ENCODE assay signal across 15 mouse cellular contexts in the genomic region with DNA sequence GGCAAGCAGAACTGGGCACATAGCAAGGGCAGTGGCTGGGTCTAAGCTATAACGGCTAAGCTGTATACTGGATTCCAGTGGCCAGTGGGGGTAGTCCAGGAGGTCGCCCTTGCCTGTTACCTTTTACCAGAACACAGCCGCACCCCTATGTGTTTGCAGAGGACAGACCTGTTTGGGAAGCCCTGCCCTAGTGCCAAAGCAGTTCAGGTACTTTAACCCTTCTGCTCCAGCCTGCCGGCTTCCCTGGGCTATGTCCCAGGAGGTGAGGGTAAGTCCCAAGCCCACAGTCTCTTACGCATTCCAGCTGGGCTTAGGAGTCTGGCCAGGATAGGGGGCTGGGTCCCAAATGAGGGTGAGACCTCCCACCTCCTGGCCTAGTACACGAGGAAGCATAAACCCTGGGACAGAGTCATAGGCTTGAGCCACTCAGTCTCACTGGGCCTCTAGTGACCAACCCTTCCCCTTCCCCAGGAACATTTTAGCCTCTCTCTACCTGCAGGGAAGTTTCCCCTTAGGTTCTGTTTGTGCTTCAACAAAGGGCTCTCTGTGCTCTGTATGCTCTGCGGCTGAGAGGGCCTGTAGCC. TPM values are rescaled to one million over a fixed set of nuclear protein-coding genes. Genes with fewer than 3 reads are reported as not detected.
DNase-seq lines count a peak whose midpoint lies in the region; ATAC-seq and TF ChIP-seq lines count a peak whose summit lies in the region.
"Had no signal": no experiment of that assay in that cellular context is flagged by ENCODE, and none has a peak within 500 bp of the region (broad histone marks: within the 10 kb centered on the region; RNA-seq: fewer than 3 reads in every experiment).

No protein-coding gene starts in this region.

- H3K9ac ChIP-seq in heart, embryonic 16.5 days (ENCODE audit: low read length), result no peak overlapping the region
- no peak overlapping the region for H3K9ac ChIP-seq in lung, postnatal 0 days (replicated peaks; ENCODE audit: low read depth)
- no peak overlapping the region for H3K9ac ChIP-seq in intestine, postnatal 0 days (ENCODE audit: low read depth, low read length)

- no peak for TF ChIP-seq CTCF in lung, postnatal 0 days (IDR thresholded peaks at IDR 0.05)
- no peak for TF ChIP-seq CTCF in intestine, postnatal 0 days (IDR thresholded peaks at IDR 0.05; ENCODE audit: low read depth)
- no peak for TF ChIP-seq CTCF in small intestine, adult 2 months (IDR thresholded peaks at IDR 0.05; ENCODE audit: extremely low read depth, insufficient read length, insufficient replicate concordance, low read depth, low read length)

- no peaks in the 10 kb centered on the region for H3K27me3 ChIP-seq in heart, embryonic 16.5 days (ENCODE audit: control insufficient read depth, insufficient read depth, low read length)
- no peaks in the 10 kb centered on the region for H3K27me3 ChIP-seq in lung, postnatal 0 days (replicated peaks; ENCODE audit: insufficient read depth, low read length)
- no peaks in the 10 kb centered on the region for H3K27me3 ChIP-seq in intestine, postnatal 0 days (replicated peaks; ENCODE audit: control insufficient read depth, insufficient read depth, low read length)
- H3K27me3 ChIP-seq in small intestine, adult 2 months (ENCODE audit: control insufficient read depth, insufficient read depth, low read length), result no peaks in the 10 kb centered on the region

- no peak for DNase-seq in heart, adult 8-10 months (ENCODE audit: low spot score)
- DNase-seq in lung, postnatal 0 days (ENCODE audit: low spot score), result no peak
- DNase-seq in lung, postnatal 10 days, result no peak
- no peak for DNase-seq in layer of hippocampus, postnatal 25 days (ENCODE audit: extremely low spot score in 1 of 2, low spot score in 1 of 2)
- DNase-seq in frontal cortex, postnatal 36 days (ENCODE audit: low spot score in 2 of 2), result no peak
- DNase-seq: adrenal gland, postnatal 10 days; cerebellum, adult 18-20 months; right cerebral cortex, postnatal 4 days; thymus, postnatal 14 days had no signal

- no peak overlapping the region for H3K4me2 ChIP-seq in heart, embryonic 16.5 days (ENCODE audit: low read depth, low read length)
- H3K4me2 ChIP-seq in lung, postnatal 0 days (replicated peaks; ENCODE audit: low read depth, low read length), result no peak overlapping the region
- no peak overlapping the region for H3K4me2 ChIP-seq in intestine, postnatal 0 days (replicated peaks; ENCODE audit: low read depth)

- ATAC-seq in heart, embryonic 16.5 days (replicated peaks; ENCODE audit: extremely low read depth, insufficient read depth, low FRiP score), result no peak
- no peak for ATAC-seq in lung, postnatal 0 days
- peak; percentile 3; the same call in 1 of the 2 replicates for ATAC-seq in intestine, postnatal 0 days
- ATAC-seq: CD4-positive, CD25-positive, alpha-beta regulatory T cell, adult 4 months; hindbrain, postnatal 0 days had no signal

- 64% methylated on average over 7 of the region's 7 CpGs for WGBS in heart, embryonic 16.5 days
- WGBS in lung, postnatal 0 days, result 47% methylated on average over 7 of the region's 7 CpGs
- 39% methylated on average over 7 of the region's 7 CpGs for WGBS in intestine, postnatal 0 days
- 28% methylated on average over 7 of the region's 7 CpGs for WGBS in small intestine, adult 2 months

- 0 out of 2 replicates have a peak overlapping the region, but pooled peaks have one; percentile 3 for H3K27ac ChIP-seq in heart, embryonic 16.5 days (ENCODE audit: low read length)
- 0 out of 2 replicates have a peak overlapping the region, but pooled peaks have one; percentile 26 for H3K27ac ChIP-seq in lung, postnatal 0 days (ENCODE audit: low read length)
- H3K27ac ChIP-seq in intestine, postnatal 0 days (ENCODE audit: low read depth, low read length), result no peak overlapping the region
- H3K27ac ChIP-seq in small intestine, adult 2 months (ENCODE audit: insufficient read depth, low read depth, low read length), result peak overlapping the region; percentile 57
- H3K27ac ChIP-seq: hindbrain, postnatal 0 days had no signal

- H3K4me1 ChIP-seq in heart, embryonic 16.5 days (ENCODE audit: control insufficient read depth, insufficient read depth, low read length), result peaks cover 31% of the 10 kb centered on the region
- peaks cover 10% of the 10 kb centered on the region; the same call in 1 of the 2 replicates for H3K4me1 ChIP-seq in lung, postnatal 0 days (ENCODE audit: insufficient read depth, low read depth, low read length)
- H3K4me1 ChIP-seq in intestine, postnatal 0 days (replicated peaks; ENCODE audit: control insufficient read depth, insufficient read depth, low read length), result peaks cover 10% of the 10 kb centered on the region
- H3K4me1 ChIP-seq in small intestine, adult 2 months (ENCODE audit: control insufficient read depth, insufficient read depth, insufficient read length, low read length), result peaks cover 34% of the 10 kb centered on the region

- peaks cover 17% of the 10 kb centered on the region for H3K36me3 ChIP-seq in heart, embryonic 16.5 days (ENCODE audit: control insufficient read depth, insufficient read depth)
- H3K36me3 ChIP-seq in lung, postnatal 0 days (ENCODE audit: insufficient read depth, low read length), result peaks cover 30% of the 10 kb centered on the region; the same call in 1 of the 2 replicates
- H3K36me3 ChIP-seq in intestine, postnatal 0 days (ENCODE audit: control insufficient read depth, insufficient read depth), result peaks cover 56% of the 10 kb centered on the region
- H3K36me3 ChIP-seq in small intestine, adult 2 months (ENCODE audit: control insufficient read depth, insufficient read depth, low read length), result peaks cover 33% of the 10 kb centered on the region

- TF ChIP-seq EP300 in lung, postnatal 0 days (IDR thresholded peaks at IDR 0.05), result no peak

- no peak overlapping the region for H3K4me3 ChIP-seq in heart, embryonic 16.5 days (ENCODE audit: low read length)
- H3K4me3 ChIP-seq in lung, postnatal 0 days (ENCODE audit: low read depth, low read length), result no peak overlapping the region
- H3K4me3 ChIP-seq in intestine, postnatal 0 days (ENCODE audit: low read depth, low read length), result no peak overlapping the region
- no peak overlapping the region for H3K4me3 ChIP-seq in small intestine, adult 2 months (ENCODE audit: low read depth, low read length)

- TF ChIP-seq POLR2A in small intestine, adult 2 months (IDR thresholded peaks at IDR 0.05; ENCODE audit: low read depth, low read length), result no peak

- no peaks in the 10 kb centered on the region for H3K9me3 ChIP-seq in heart, embryonic 16.5 days (replicated peaks; ENCODE audit: control insufficient read depth, low read length)
- H3K9me3 ChIP-seq in lung, postnatal 0 days (ENCODE audit: low read length), result no peaks in the 10 kb centered on the region
- no peaks in the 10 kb centered on the region for H3K9me3 ChIP-seq in intestine, postnatal 0 days (ENCODE audit: control insufficient read depth)

RNA-seq across cellular contexts. Expression of a gene that starts 4.3 kb away (rescaled TPM):
- 0.22 and 0.40 TPM in 2 replicates for polyA plus RNA-seq in heart, embryonic 16.5 days (2015; fragmentation: Nextera tagmentation; extraction: Ambion mirVana)
- total RNA-seq in heart, adult 8-10 months (2022), result 1 to 10 TPM; 1.8 to 6.1 (median 3.6) TPM
- polyA plus RNA-seq in lung, postnatal 0 days (2015; fragmentation: Nextera tagmentation; extraction: Ambion mirVana), result 0.12 and 0.21 TPM in 2 replicates
- polyA plus RNA-seq in intestine, postnatal 0 days (2015; fragmentation: Nextera tagmentation; extraction: Ambion mirVana), result 0.03 and 0.04 TPM in 2 replicates
- polyA plus RNA-seq in small intestine, adult 2 months (2012; rRNA removed), result 3.1 and 6.1 TPM in 2 replicates
- total RNA-seq in layer of hippocampus, postnatal 25 days (2021), result 1 to 10 TPM; 6.1 to 7.4 TPM
- total RNA-seq: monocyte, adult 5-6 weeks had no signal

RNA-seq across cellular contexts. Expression of a gene that starts 7.2 kb away (rescaled TPM):
- polyA plus RNA-seq in heart, embryonic 16.5 days (2015; fragmentation: Nextera tagmentation; extraction: Ambion mirVana), result 39.4 and 42.6 TPM in 2 replicates
- 10 to 100 TPM; 50.2 to 66.4 (median 61.0) TPM for total RNA-seq in heart, adult 8-10 months (2022)
- 58.2 and 68.8 TPM in 2 replicates for polyA plus RNA-seq in lung, postnatal 0 days (2015; fragmentation: Nextera tagmentation; extraction: Ambion mirVana)
- polyA plus RNA-seq in intestine, postnatal 0 days (2015; fragmentation: Nextera tagmentation; extraction: Ambion mirVana), result 40.4 and 40.5 TPM in 2 replicates
- 17.9 and 27.4 TPM in 2 replicates for polyA plus RNA-seq in small intestine, adult 2 months (2012; rRNA removed)
- total RNA-seq in layer of hippocampus, postnatal 25 days (2021), result 10 to 100 TPM; 57.1 to 60.7 TPM

RNA-seq across cellular contexts. Expression of a gene that starts 21.3 kb away (rescaled TPM):
- polyA plus RNA-seq in heart, embryonic 16.5 days (2015; fragmentation: Nextera tagmentation; extraction: Ambion mirVana), result 9.4 and 13.1 TPM in 2 replicates
- total RNA-seq in heart, adult 8-10 months (2022), result 100 to 1,000 TPM in 3 of 4 experiments, 10 to 100 TPM in 1; 97.7 to 135 (median 112) TPM
- polyA plus RNA-seq in lung, postnatal 0 days (2015; fragmentation: Nextera tagmentation; extraction: Ambion mirVana), result 9.5 and 13.4 TPM in 2 replicates
- polyA plus RNA-seq in intestine, postnatal 0 days (2015; fragmentation: Nextera tagmentation; extraction: Ambion mirVana), result 3.1 and 3.7 TPM in 2 replicates
- polyA plus RNA-seq in small intestine, adult 2 months (2012; rRNA removed), result 2.4 and 3.8 TPM in 2 replicates
- 10 to 100 TPM; 18.6 to 24.8 TPM for total RNA-seq in layer of hippocampus, postnatal 25 days (2021)

RNA-seq across cellular contexts. Expression of a gene that starts 36.2 kb away (rescaled TPM):
- polyA plus RNA-seq in heart, embryonic 16.5 days (2015; fragmentation: Nextera tagmentation; extraction: Ambion mirVana), result not detected in 2 replicates
- total RNA-seq in heart, adult 8-10 months (2022), result 1 to 10 TPM in 2 of 4 experiments, not detected in 2; 1.3 to 3.7 TPM
- not detected in 2 replicates for polyA plus RNA-seq in lung, postnatal 0 days (2015; fragmentation: Nextera tagmentation; extraction: Ambion mirVana)
- polyA plus RNA-seq in intestine, postnatal 0 days (2015; fragmentation: Nextera tagmentation; extraction: Ambion mirVana), result not detected in 2 replicates
- polyA plus RNA-seq in small intestine, adult 2 months (2012; rRNA removed), result not detected in 2 replicates
- total RNA-seq in layer of hippocampus, postnatal 25 days (2021), result not detected
- total RNA-seq: adrenal gland, postnatal 10 days; hindbrain, postnatal 0 days; monocyte, adult 5-6 weeks had no signal
- polyA plus RNA-seq: hindbrain, postnatal 0 days had no signal

RNA-seq across cellular contexts. Expression of a gene that starts 39.0 kb away (rescaled TPM):
- 26.9 and 28.1 TPM in 2 replicates for polyA plus RNA-seq in heart, embryonic 16.5 days (2015; fragmentation: Nextera tagmentation; extraction: Ambion mirVana)
- 10 to 100 TPM; 32.6 to 36.9 (median 34.7) TPM for total RNA-seq in heart, adult 8-10 months (2022)
- polyA plus RNA-seq in lung, postnatal 0 days (2015; fragmentation: Nextera tagmentation; extraction: Ambion mirVana), result 12.7 and 17.1 TPM in 2 replicates
- 17.3 and 20.5 TPM in 2 replicates for polyA plus RNA-seq in intestine, postnatal 0 days (2015; fragmentation: Nextera tagmentation; extraction: Ambion mirVana)
- polyA plus RNA-seq in small intestine, adult 2 months (2012; rRNA removed), result 14.9 and 77.0 TPM in 2 replicates
- 10 to 100 TPM; 17.1 to 18.4 TPM for total RNA-seq in layer of hippocampus, postnatal 25 days (2021)
